Mouse (Mus musculus) G1E-ER4 (cell line): ENCODE measurements around the gene Naa10. TPM values are rescaled to one million over a fixed set of nuclear protein-coding genes. Genes with fewer than 3 reads are reported as not detected.

Source experiments
- GATA1 ChIP-seq: IDR thresholded peaks from one replicate; pipeline ENCODE4 v1.8.0; 2012; ENCODE audit warnings: low read length, inconsistent platforms
- polyA plus RNA-seq: library from polyadenylated mRNA; stranded (reverse); fragments of >175 nt; gene quantifications from 2 replicates; pipeline ENCODE4 v1.2.3, GENCODE M21; 2012

The Naa10 gene
- polyA plus RNA-seq, 1 experiment: 198 TPM

DNA sequence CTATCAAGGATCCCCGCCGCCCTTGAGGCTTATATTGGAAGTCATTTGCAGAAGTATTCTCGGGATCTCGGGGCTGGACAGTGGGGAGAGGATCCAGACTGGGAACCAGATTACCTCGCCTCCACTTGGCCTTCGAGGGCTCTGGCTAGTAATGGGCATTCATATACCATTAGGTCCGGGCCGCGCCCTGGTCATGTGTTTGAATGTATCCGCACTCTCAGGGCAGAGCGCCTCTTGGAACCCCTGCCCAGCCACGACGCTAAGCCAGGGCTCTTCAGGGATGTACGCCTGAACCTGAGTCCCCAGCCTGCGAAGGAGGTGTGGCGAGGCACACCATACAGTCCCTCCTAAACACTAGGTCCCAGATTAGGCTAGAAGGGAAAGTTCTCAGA, 40.7 kb downstream of the Naa10 start:
- no peak for TF ChIP-seq GATA1

DNA sequence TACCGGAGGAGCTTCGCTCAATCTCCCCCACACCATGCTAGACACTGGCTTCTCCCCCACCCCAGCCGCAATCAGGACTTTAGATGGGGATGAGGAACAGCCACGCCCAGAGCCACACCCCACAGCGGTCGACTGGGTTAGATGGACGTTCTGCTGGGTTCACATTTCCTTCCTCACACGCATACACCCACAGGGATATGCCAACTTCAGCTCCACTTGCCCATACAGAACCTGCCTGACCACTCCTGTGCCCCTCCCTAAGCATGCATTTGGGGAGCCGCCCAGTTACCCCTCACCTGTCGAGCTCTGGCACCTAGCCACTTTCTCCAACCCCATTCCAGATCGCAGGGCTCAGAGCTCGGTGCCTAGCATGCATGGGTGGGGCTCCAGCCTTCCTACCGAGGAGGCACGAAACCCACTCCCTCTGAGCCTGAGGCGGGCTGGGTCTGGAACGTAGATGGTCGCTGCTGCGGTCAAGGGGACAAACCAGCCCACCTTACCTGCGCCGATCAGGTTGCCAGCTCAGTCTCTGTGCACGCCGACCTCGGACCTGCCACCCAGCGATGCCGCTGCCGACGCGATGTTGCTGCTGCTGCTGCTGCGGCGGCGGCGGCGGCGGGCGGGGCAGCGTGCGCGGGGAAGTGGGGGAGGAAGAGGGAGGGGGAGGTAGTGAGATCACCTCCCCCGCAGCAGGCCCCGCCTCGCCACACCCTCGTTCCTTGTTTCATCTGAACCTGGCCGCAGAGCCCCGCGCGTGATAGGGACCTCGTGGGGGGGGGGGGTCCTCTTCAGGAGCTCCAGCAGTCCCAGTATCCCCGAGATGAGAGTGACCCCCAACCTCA, 41.3 kb downstream of the Naa10 start:
- TF ChIP-seq GATA1: no peak

DNA sequence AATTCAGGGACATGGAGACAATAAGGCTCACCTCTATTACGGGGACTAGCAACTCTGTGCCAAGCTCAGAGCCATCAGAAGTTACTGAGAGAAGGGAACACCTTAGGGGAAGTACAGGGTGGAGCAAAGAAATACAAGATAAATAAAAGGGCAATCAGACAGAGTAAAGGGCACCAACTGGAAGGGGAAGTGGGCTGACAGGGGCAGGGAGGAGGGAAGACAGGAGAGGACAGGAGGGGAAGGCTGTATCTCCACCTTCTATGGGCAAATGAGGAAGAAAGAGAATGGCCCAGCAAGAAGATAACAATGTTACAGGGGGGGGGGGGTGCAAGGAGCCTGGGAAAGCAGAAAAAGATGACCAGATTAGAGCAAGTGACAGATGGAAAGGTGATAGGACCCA, 44.7 kb downstream of the Naa10 start:
- no peak for TF ChIP-seq GATA1

GRCm38 (mm10) chrX:73875881-73876280, 45.9 kb downstream of the Naa10 start:
- no peak for TF ChIP-seq GATA1

DNA sequence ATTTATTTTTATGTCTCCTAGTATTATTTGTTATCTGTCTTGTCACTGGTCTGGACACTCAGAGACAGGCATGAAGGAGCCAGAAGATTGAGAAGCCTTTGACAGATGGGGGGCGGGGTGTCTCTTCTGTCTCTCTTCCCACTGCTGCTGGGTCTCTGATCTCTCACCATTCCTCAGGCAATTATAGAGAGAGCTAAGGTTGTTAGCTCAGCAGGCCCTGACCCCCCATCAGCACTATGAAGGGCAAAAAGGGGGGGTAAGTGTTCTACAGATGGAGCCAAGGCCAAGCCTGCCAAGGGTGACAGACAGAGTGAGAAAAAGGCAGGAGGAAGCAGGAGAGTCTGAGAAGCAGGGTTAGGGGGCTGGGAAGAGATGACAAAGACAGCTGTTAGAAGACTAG, 49.8 kb downstream of the Naa10 start:
- no peak for TF ChIP-seq GATA1

DNA sequence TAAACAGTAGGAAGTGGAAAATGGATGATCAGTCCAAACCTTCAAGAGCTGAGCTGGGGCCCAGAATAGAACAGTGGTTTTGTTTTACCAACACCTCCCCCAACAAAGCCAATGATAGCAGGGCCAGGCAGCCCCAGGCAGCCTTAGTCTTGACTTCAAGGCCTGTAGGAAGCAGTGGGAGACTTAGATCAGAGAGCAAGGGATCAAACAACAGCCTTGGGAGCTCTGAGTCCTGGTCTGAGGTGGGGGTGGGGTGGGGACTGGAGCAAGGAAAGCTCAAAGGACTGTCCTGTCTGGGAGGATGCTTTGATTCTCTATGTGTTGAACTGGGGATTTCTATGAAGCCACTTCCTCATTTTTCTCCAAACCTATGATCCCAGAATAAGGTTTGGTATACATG, 50.3 kb downstream of the Naa10 start:
- no peak for TF ChIP-seq GATA1

GRCm38 (mm10) chrX:73869334-73869733, 52.4 kb downstream of the Naa10 start:
- no peak for TF ChIP-seq GATA1

- TF ChIP-seq GATA1: no peak
These were observed 53.9 kb downstream of the Naa10 start for GRCm38 (mm10) chrX:73867852-73868251.

GRCm38 (mm10) chrX:73867256-73867655, 54.5 kb downstream of the Naa10 start:
- TF ChIP-seq GATA1: no peak

Other genes starting within 250 kb of the Naa10 start
- gene Slc6a8, start 248.8 kb downstream of the Naa10 start, polyA plus RNA-seq: 4.1 and 4.5 TPM in 2 replicates
- gene Bcap31, start 205.8 kb downstream of the Naa10 start, polyA plus RNA-seq: 8.6 and 10.7 TPM in 2 replicates
- gene Abcd1, start 205.3 kb downstream of the Naa10 start, polyA plus RNA-seq: 18.2 and 19.9 TPM in 2 replicates
- not detected in 2 replicates for gene Plxnb3, start 164.9 kb downstream of the Naa10 start, polyA plus RNA-seq
- gene Srpk3, start 147.5 kb downstream of the Naa10 start, polyA plus RNA-seq: not detected in 2 replicates
- gene Idh3g, start 135.0 kb downstream of the Naa10 start, polyA plus RNA-seq: 31.6 and 36.9 TPM in 2 replicates
- gene Ssr4, start 134.9 kb downstream of the Naa10 start, polyA plus RNA-seq: 18.1 and 22.8 TPM in 2 replicates
- gene Pdzd4, start 97.0 kb downstream of the Naa10 start, polyA plus RNA-seq: not detected in 2 replicates
- not detected in 2 replicates for gene Avpr2, start 29.8 kb downstream of the Naa10 start, polyA plus RNA-seq
- not detected in 2 replicates for gene L1cam, start 25.8 kb downstream of the Naa10 start, polyA plus RNA-seq
- gene Arhgap4, start 74 bp downstream of the Naa10 start, polyA plus RNA-seq: 0.82 and 1.1 TPM in 2 replicates
- gene Renbp, start 8.9 kb upstream of the Naa10 start, polyA plus RNA-seq: 30.4 and 144 TPM in 2 replicates
- gene Hcfc1, start 44.4 kb upstream of the Naa10 start, polyA plus RNA-seq: 168 and 221 TPM in 2 replicates
- gene Irak1, start 102.0 kb upstream of the Naa10 start, polyA plus RNA-seq: 306 and 346 TPM in 2 replicates
- gene Opn1mw, start 205.5 kb upstream of the Naa10 start, polyA plus RNA-seq: not detected in 2 replicates
- 45.0 and 52.5 TPM in 2 replicates for gene Mecp2, start 213.4 kb upstream of the Naa10 start, polyA plus RNA-seq
- not detected in 2 replicates for gene Tex28, start 245.9 kb upstream of the Naa10 start, polyA plus RNA-seq